Mouse (Mus musculus): ENCODE data around the gene Ier3. TPM values are rescaled to one million over a fixed set of nuclear protein-coding genes. Genes with fewer than 3 reads are reported as not detected.
A peak's percentile ranks its signal among the peaks of the same experiment; 100 is the strongest.
"Not testable (repeated sequence)": the region's sequence is repeated elsewhere in the genome, so short reads cannot be mapped to it uniquely, and the experiment has no call there.

Ier3 gene
- polyA plus RNA-seq, 1 experiment from 2014 or later = 17.2 TPM

DNA sequence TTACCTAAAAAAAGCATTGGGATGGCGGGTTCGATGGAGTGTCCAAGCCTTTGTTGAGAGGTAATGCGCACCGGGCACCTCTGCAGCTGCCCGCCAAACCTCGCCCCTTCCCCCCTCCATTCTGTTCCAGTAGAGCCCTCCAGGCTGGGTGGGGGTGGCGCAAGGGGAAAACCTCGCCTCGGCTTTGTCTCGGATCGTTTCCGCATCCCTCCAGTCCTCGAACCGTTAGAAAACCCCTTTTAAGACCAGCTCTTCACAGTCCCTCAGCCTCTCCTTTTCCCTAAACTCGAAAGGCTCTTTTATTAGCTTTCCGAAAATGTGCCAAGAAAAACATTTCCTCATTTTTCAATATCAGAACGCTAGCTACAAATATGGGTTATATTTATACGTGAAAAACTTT lies 16.0 kb downstream of the Ier3 start:
- peak overlapping the region; percentile 95 for H3K27ac ChIP-seq (ENCODE audit: low read depth, low read length)
- H3K4me1 ChIP-seq (ENCODE audit: control insufficient read depth, insufficient read depth, low read depth, low read length) = peaks cover 43% of the 10 kb centered on the region
- H3K4me2 ChIP-seq (ENCODE audit: low read length) = peak overlapping the region; percentile 74
- WGBS = 1% methylated on average over 18 of the region's 18 CpGs
- peak overlapping the region; percentile 77 for H3K4me3 ChIP-seq (ENCODE audit: low read length)
- H3K36me3 ChIP-seq (ENCODE audit: control insufficient read depth, insufficient read depth, low read length) = peaks cover 25% of the 10 kb centered on the region
- ATAC-seq = no peak
- no peaks in the 10 kb centered on the region for H3K27me3 ChIP-seq (replicated peaks; ENCODE audit: control insufficient read depth, insufficient read depth, low read length)
- no peaks in the 10 kb centered on the region for H3K9me3 ChIP-seq (ENCODE audit: control insufficient read depth, low read length)
- H3K9ac ChIP-seq (ENCODE audit: low read depth, low read length) = peak overlapping the region; percentile 96

DNA sequence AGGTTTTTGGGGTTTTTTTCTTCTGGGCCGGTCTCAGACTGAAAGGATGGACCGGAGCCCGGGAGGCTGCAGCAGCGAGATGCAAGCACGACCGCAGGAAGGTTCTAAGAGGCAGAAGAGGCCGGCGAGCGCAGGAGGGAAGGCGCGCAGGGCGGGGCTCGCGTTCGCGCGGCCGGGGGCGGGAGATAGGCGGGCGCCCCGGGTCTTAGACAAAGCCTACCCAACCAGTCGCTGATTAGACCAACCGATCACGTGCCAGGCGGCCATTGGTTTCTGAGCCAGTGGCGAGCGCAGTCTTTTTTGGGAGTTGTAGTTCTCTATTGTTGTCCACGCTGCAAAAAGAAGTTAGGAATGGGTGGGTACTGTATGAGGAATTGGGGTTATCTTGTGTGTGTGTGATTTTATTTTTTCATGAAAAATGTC lies 16.6 kb downstream of the Ier3 start, which contains the start of gene Tubb5:
Gene Tubb5, minus strand, starts transcription at position 185 of the 423 bp plus-strand sequence.
- H3K9me3 ChIP-seq (ENCODE audit: control insufficient read depth, low read length) = no peaks in the 10 kb centered on the region
- peak within 1 kb of the TSS; percentile 77 for H3K4me3 ChIP-seq (ENCODE audit: low read length)
- peak within 1 kb of the TSS; percentile 96 for H3K9ac ChIP-seq (ENCODE audit: low read depth, low read length)
- peak within 1 kb of the TSS; percentile 74 for H3K4me2 ChIP-seq (ENCODE audit: low read length)
- 1% methylated on average over 29 of the region's 29 CpGs for WGBS
- no peaks in the 10 kb centered on the region for H3K27me3 ChIP-seq (replicated peaks; ENCODE audit: control insufficient read depth, insufficient read depth, low read length)
- peak; percentile 83 for ATAC-seq
- H3K36me3 ChIP-seq (ENCODE audit: control insufficient read depth, insufficient read depth, low read length) = peaks cover 24% of the 10 kb centered on the region
- H3K27ac ChIP-seq (ENCODE audit: low read depth, low read length) = peak within 1 kb of the TSS; percentile 95
- H3K4me1 ChIP-seq (ENCODE audit: control insufficient read depth, insufficient read depth, low read depth, low read length) = peaks cover 45% of the 10 kb centered on the region

DNA sequence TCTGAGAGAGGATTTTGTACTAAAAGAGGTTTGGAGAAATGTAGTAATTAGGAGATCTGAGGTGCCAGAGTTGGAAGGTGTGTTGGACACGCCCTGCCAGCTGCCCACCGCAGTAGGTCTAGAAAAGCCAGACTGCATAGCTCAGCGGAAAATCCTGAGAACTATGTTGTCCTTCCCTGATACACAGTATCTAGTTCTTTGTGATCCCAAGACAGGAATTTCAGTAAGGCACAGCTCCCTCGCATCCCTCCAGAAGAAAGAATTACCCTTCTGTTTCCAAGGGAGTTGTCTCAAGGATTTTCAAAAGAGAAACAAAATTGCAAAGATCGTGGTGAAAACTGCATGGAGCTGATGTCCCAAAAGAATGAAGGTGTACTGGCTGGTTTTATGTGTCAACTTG lies 17.1 kb downstream of the Ier3 start:
- 3% methylated on average over 5 of the region's 5 CpGs for WGBS
- ATAC-seq = no peak
- H3K36me3 ChIP-seq (ENCODE audit: control insufficient read depth, insufficient read depth, low read length) = peaks cover 20% of the 10 kb centered on the region
- no peaks in the 10 kb centered on the region for H3K9me3 ChIP-seq (ENCODE audit: control insufficient read depth, low read length)
- peak overlapping the region; percentile 74 for H3K4me2 ChIP-seq (ENCODE audit: low read length)
- H3K4me1 ChIP-seq (ENCODE audit: control insufficient read depth, insufficient read depth, low read depth, low read length) = peaks cover 44% of the 10 kb centered on the region
- H3K27ac ChIP-seq (ENCODE audit: low read depth, low read length) = peak overlapping the region; percentile 95
- H3K27me3 ChIP-seq (replicated peaks; ENCODE audit: control insufficient read depth, insufficient read depth, low read length) = no peaks in the 10 kb centered on the region
- H3K4me3 ChIP-seq (ENCODE audit: low read length) = peak overlapping the region; percentile 77
- peak overlapping the region; percentile 62 for H3K9ac ChIP-seq (ENCODE audit: low read depth, low read length)

DNA sequence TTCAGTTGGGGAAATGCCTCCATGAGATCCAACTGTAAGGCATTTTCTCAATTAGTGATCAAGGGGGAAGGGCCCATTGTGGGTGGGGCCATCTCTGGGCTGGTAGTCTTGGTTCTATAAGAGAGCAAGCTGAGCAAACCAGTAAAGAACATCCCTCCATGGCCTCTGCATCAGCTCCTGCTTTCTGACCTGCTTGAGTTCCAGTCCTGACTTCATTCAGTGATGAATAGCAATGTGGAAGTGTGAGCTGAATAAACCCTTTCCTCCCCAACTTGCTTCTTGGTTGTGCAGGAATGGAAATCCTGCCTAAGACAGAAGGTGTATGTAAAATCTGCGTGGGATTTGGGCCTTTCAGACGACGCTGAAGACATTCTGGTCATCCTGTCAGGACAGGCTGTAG lies 17.5 kb downstream of the Ier3 start:
- Histone ChIP-seq H3K27ac (ENCODE audit: low read depth, low read length) (peak overlapping the region; percentile 95), H3K9ac (ENCODE audit: low read depth, low read length) (peak overlapping the region; percentile 62), H3K4me1 (ENCODE audit: control insufficient read depth, insufficient read depth, low read depth, low read length) (peaks cover 39% of the 10 kb centered on the region), H3K4me2 (ENCODE audit: low read length) (peak overlapping the region; percentile 74), H3K36me3 (ENCODE audit: control insufficient read depth, insufficient read depth, low read length) (peaks cover 17% of the 10 kb centered on the region), H3K4me3 (ENCODE audit: low read length) (peak overlapping the region; percentile 77)
- ATAC-seq; H3K27me3 ChIP-seq (replicated peaks; ENCODE audit: control insufficient read depth, insufficient read depth, low read length); H3K9me3 ChIP-seq (ENCODE audit: control insufficient read depth, low read length): not testable (repeated sequence)
- 60% methylated on average over 3 of the region's 3 CpGs for WGBS

DNA sequence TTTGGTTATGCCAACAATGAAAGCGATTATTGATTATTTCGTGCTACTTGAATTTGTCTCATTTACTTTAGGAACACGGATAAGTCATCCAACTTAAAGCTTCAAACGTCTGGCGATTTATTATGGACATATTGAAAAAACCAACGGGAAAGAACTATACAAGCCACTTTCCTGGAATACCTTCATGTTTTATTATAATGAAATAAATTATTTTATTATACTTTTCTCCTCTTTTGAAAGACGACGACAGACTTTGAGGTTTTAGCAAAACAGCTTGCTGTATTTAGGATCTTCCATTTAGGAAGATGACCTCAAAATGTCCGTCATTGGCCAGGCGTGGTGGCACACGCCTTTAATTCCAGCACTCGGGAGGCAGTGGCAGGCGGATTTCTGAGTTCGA lies 19.1 kb downstream of the Ier3 start:
- Histone ChIP-seq H3K4me1 (ENCODE audit: control insufficient read depth, insufficient read depth, low read depth, low read length) (peaks cover 24% of the 10 kb centered on the region), H3K9ac (ENCODE audit: low read depth, low read length) (peak overlapping the region; percentile 53; the same call in 1 of the 2 replicates), H3K4me2 (ENCODE audit: low read length) (peak overlapping the region; percentile 52), H3K4me3 (ENCODE audit: low read length) (peak overlapping the region; percentile 62), H3K27ac (ENCODE audit: low read depth, low read length) (peak overlapping the region; percentile 81), H3K9me3 (ENCODE audit: control insufficient read depth, low read length) (no peaks in the 10 kb centered on the region), H3K27me3 (replicated peaks; ENCODE audit: control insufficient read depth, insufficient read depth, low read length) (no peaks in the 10 kb centered on the region), H3K36me3 (ENCODE audit: control insufficient read depth, insufficient read depth, low read length) (peaks cover 4% of the 10 kb centered on the region)
- ATAC-seq = no peak
- WGBS = 56% methylated on average over 14 of the region's 14 CpGs

GRCm38 (mm10) chr17:35841076-35841950 lies 19.8 kb downstream of the Ier3 start, which contains the start of gene Mdc1:
Mdc1 (plus strand) TSS chr17:35841515.
- H3K4me2 ChIP-seq (ENCODE audit: low read length) = peak within 1 kb of the TSS; percentile 57
- H3K4me1 ChIP-seq (ENCODE audit: control insufficient read depth, insufficient read depth, low read depth, low read length) = peaks cover 18% of the 10 kb centered on the region
- H3K27me3 ChIP-seq (replicated peaks; ENCODE audit: control insufficient read depth, insufficient read depth, low read length) = no peaks in the 10 kb centered on the region
- ATAC-seq = peak; percentile 92
- whole genome bisulfite sequencing = under 1% methylated on average over 59 of the region's 59 CpGs
- H3K36me3 ChIP-seq (ENCODE audit: control insufficient read depth, insufficient read depth, low read length) = peaks cover 6% of the 10 kb centered on the region
- H3K9ac ChIP-seq (ENCODE audit: low read depth, low read length) = peak within 1 kb of the TSS; percentile 64
- H3K9me3 ChIP-seq (ENCODE audit: control insufficient read depth, low read length) = no peaks in the 10 kb centered on the region
- peak within 1 kb of the TSS; percentile 81 for H3K27ac ChIP-seq (ENCODE audit: low read depth, low read length)
- peak within 1 kb of the TSS; percentile 62 for H3K4me3 ChIP-seq (ENCODE audit: low read length)

GRCm38 (mm10) chr17:35842006-35842405 lies 20.5 kb downstream of the Ier3 start:
- H3K27ac ChIP-seq (ENCODE audit: low read depth, low read length) = peak overlapping the region; percentile 68
- H3K4me1 ChIP-seq (ENCODE audit: control insufficient read depth, insufficient read depth, low read depth, low read length) = peaks cover 18% of the 10 kb centered on the region
- 19% methylated on average over 11 of the region's 11 CpGs for WGBS
- H3K4me2 ChIP-seq (ENCODE audit: low read length) = peak overlapping the region; percentile 57
- H3K4me3 ChIP-seq (ENCODE audit: low read length) = peak overlapping the region; percentile 62
- H3K9ac ChIP-seq (ENCODE audit: low read depth, low read length) = peak overlapping the region; percentile 64; the same call in 1 of the 2 replicates
- ATAC-seq = no peak
- H3K36me3 ChIP-seq (ENCODE audit: control insufficient read depth, insufficient read depth, low read length) = peaks cover 7% of the 10 kb centered on the region
- no peaks in the 10 kb centered on the region for H3K9me3 ChIP-seq (ENCODE audit: control insufficient read depth, low read length)
- no peaks in the 10 kb centered on the region for H3K27me3 ChIP-seq (replicated peaks; ENCODE audit: control insufficient read depth, insufficient read depth, low read length)

- H3K9ac ChIP-seq (ENCODE audit: low read depth, low read length) = no peak overlapping the region
- ATAC-seq = no peak
- peaks cover 14% of the 10 kb centered on the region for H3K36me3 ChIP-seq (ENCODE audit: control insufficient read depth, insufficient read depth, low read length)
- WGBS = 95% methylated on average over 3 of the region's 3 CpGs
- no peak overlapping the region for H3K27ac ChIP-seq (ENCODE audit: low read depth, low read length)
- H3K4me3 ChIP-seq (ENCODE audit: low read length) = no peak overlapping the region
- no peaks in the 10 kb centered on the region for H3K27me3 ChIP-seq (replicated peaks; ENCODE audit: control insufficient read depth, insufficient read depth, low read length)
- no peaks in the 10 kb centered on the region for H3K9me3 ChIP-seq (ENCODE audit: control insufficient read depth, low read length)
- H3K4me1 ChIP-seq (ENCODE audit: control insufficient read depth, insufficient read depth, low read depth, low read length) = peaks cover 18% of the 10 kb centered on the region
- H3K4me2 ChIP-seq (ENCODE audit: low read length) = no peak overlapping the region
Measured at GRCm38 (mm10) chr17:35843514-35843913, 22.0 kb downstream of the Ier3 start.

DNA sequence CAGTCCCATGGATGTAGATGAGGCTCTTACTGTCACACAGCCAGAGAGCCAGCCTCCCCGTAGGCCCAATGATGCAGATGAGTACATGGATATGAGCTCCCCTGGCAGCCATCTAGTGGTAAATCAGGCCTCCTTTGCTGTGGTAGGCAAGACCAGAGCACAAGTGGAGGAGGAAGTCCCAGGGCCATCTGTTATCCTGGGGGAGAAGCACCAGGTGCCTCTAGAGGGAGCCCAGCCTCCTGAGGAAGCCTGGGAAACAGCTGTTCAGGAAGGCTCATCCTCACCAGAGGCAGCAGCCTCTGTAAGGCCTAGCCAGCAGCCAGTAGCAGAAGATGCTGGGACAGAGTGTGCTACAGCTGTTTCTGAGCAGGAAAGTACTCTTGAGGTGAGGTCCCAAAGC lies 26.6 kb downstream of the Ier3 start:
- H3K27me3 ChIP-seq (replicated peaks; ENCODE audit: control insufficient read depth, insufficient read depth, low read length) = no peaks in the 10 kb centered on the region
- H3K4me2 ChIP-seq (ENCODE audit: low read length) = no peak overlapping the region
- H3K27ac ChIP-seq (ENCODE audit: low read depth, low read length) = no peak overlapping the region
- 0 out of 2 replicates have a peak, but pooled peaks cover 1% of the 10 kb centered on the region for H3K4me1 ChIP-seq (ENCODE audit: control insufficient read depth, insufficient read depth, low read depth, low read length)
- H3K9me3 ChIP-seq (ENCODE audit: control insufficient read depth, low read length) = no peaks in the 10 kb centered on the region
- ATAC-seq = no peak
- H3K4me3 ChIP-seq (ENCODE audit: low read length) = no peak overlapping the region
- no peak overlapping the region for H3K9ac ChIP-seq (ENCODE audit: low read depth, low read length)
- H3K36me3 ChIP-seq (ENCODE audit: control insufficient read depth, insufficient read depth, low read length) = peaks cover 25% of the 10 kb centered on the region
- 55% methylated on average over 1 of the region's 1 CpGs for WGBS

Measured in hindbrain, embryonic 16.5 days (tissue).